Mouse (Mus musculus) liver, embryonic 14.5 days (tissue): ENCODE measurements around the gene Smoc1.

Experiments used
- CTCF ChIP-seq: IDR thresholded peaks from 2 replicates; pipeline ENCODE4 v1.5.1; 2016; ENCODE audit warnings: antibody characterized with exemption, low read depth, control low read depth
- EP300 ChIP-seq: IDR thresholded peaks from 2 replicates; pipeline ENCODE4 v1.6.1; 2016; ENCODE audit warnings: antibody characterized with exemption, low read depth

- no peak for TF ChIP-seq CTCF
- no peak for TF ChIP-seq EP300
These were observed 176.6 kb downstream of the Smoc1 start for GRCm38 (mm10) chr12:81203226-81203625.
